Mouse (Mus musculus): Measurements from ENCODE around the gene Gm17026. TPM values are rescaled to one million over a fixed set of nuclear protein-coding genes. Genes with fewer than 3 reads are reported as not detected.
"Not testable (repeated sequence)": the region's sequence is repeated elsewhere in the genome, so short reads cannot be mapped to it uniquely, and the experiment has no call there.

Gm17026 gene
- total RNA-seq (2014; rRNA removed) (not detected in 2 replicates), polyA plus RNA-seq (2015; fragmentation: Nextera tagmentation; extraction: Ambion mirVana) (not detected in 2 replicates)

GRCm38 (mm10) chr14:42259948-42260347 is at the start of gene Gm17026:
Gene Gm17026, minus strand, starts transcription at chr14:42260048.
- not testable (repeated sequence) for H3K4me1 ChIP-seq (ENCODE audit: insufficient read depth); ATAC-seq; H3K27ac ChIP-seq (ENCODE audit: low read depth, low read length); H3K9me3 ChIP-seq (ENCODE audit: low read length); H3K4me2 ChIP-seq (ENCODE audit: low read depth); H3K4me3 ChIP-seq (ENCODE audit: low read depth, low read length); H3K9ac ChIP-seq; H3K27me3 ChIP-seq (ENCODE audit: insufficient read depth, low read length); DNase-seq; H3K36me3 ChIP-seq (ENCODE audit: insufficient read depth)
- WGBS: 80% methylated on average over 1 of the region's 3 CpGs

GRCm38 (mm10) chr14:42297258-42297657 is 37.4 kb upstream of the Gm17026 start, which contains the start of gene Gm9611:
Gene Gm9611, minus strand, starts transcription at chr14:42297358.
- H3K4me2 ChIP-seq (ENCODE audit: low read depth); H3K9me3 ChIP-seq (ENCODE audit: low read length); ATAC-seq; H3K4me3 ChIP-seq (ENCODE audit: low read depth, low read length); H3K4me1 ChIP-seq (ENCODE audit: insufficient read depth); H3K9ac ChIP-seq; H3K36me3 ChIP-seq (ENCODE audit: insufficient read depth); H3K27me3 ChIP-seq (ENCODE audit: insufficient read depth, low read length); DNase-seq; H3K27ac ChIP-seq (ENCODE audit: low read depth, low read length): not testable (repeated sequence)
- WGBS: no CpG with 5 or more reads among the region's 3 CpGs

- not testable (repeated sequence) for H3K27me3 ChIP-seq (ENCODE audit: insufficient read depth, low read length); H3K27ac ChIP-seq (ENCODE audit: low read depth, low read length); H3K4me1 ChIP-seq (ENCODE audit: insufficient read depth); ATAC-seq; H3K4me3 ChIP-seq (ENCODE audit: low read depth, low read length); H3K4me2 ChIP-seq (ENCODE audit: low read depth); H3K9me3 ChIP-seq (ENCODE audit: low read length); DNase-seq; H3K36me3 ChIP-seq (ENCODE audit: insufficient read depth); H3K9ac ChIP-seq
- 77% methylated on average over 8 of the region's 10 CpGs for WGBS
Observed at GRCm38 (mm10) chr14:42216766-42217537, 42.9 kb downstream of the Gm17026 start.

Small RNAs within 50 kb of the gene (microRNA-seq; reads per million reads assigned to microRNA genes)
- gene Gm25208: 0 reads per million in 2 experiments
- gene Gm25892: 0 reads per million in 2 experiments

Other genes starting within 250 kb of the Gm17026 start
- not detected in 2 replicates for gene Gm7951, start 142.7 kb downstream of the Gm17026 start, total RNA-seq (2014; rRNA removed)
- not detected in 2 replicates for gene Gm7951, start 142.7 kb downstream of the Gm17026 start, polyA plus RNA-seq (2015; fragmentation: Nextera tagmentation; extraction: Ambion mirVana)
- gene Gm17027, start 97.4 kb downstream of the Gm17026 start, total RNA-seq (2014; rRNA removed): not detected in 2 replicates
- not detected in 2 replicates for gene Gm17027, start 97.4 kb downstream of the Gm17026 start, polyA plus RNA-seq (2015; fragmentation: Nextera tagmentation; extraction: Ambion mirVana)
- not detected in 2 replicates for gene Gm3573, start 69.3 kb downstream of the Gm17026 start, total RNA-seq (2014; rRNA removed)
- gene Gm3573, start 69.3 kb downstream of the Gm17026 start, polyA plus RNA-seq (2015; fragmentation: Nextera tagmentation; extraction: Ambion mirVana): not detected in 2 replicates
- gene Gm9611, start 37.3 kb upstream of the Gm17026 start, total RNA-seq (2014; rRNA removed): not detected in 2 replicates
- gene Gm9611, start 37.3 kb upstream of the Gm17026 start, polyA plus RNA-seq (2015; fragmentation: Nextera tagmentation; extraction: Ambion mirVana): not detected in 2 replicates
- not detected in 2 replicates for gene Gm7995, start 50.2 kb upstream of the Gm17026 start, total RNA-seq (2014; rRNA removed)
- gene Gm7995, start 50.2 kb upstream of the Gm17026 start, polyA plus RNA-seq (2015; fragmentation: Nextera tagmentation; extraction: Ambion mirVana): not detected in 2 replicates
- not detected in 2 replicates for gene Gm8005, start 179.6 kb upstream of the Gm17026 start, total RNA-seq (2014; rRNA removed)
- not detected in 2 replicates for gene Gm8005, start 179.6 kb upstream of the Gm17026 start, polyA plus RNA-seq (2015; fragmentation: Nextera tagmentation; extraction: Ambion mirVana)
- gene Gm8011, start 203.8 kb upstream of the Gm17026 start, total RNA-seq (2014; rRNA removed): not detected in 2 replicates
- gene Gm8011, start 203.8 kb upstream of the Gm17026 start, polyA plus RNA-seq (2015; fragmentation: Nextera tagmentation; extraction: Ambion mirVana): not detected in 2 replicates
- not detected in 2 replicates for gene Gm8020, start 242.3 kb upstream of the Gm17026 start, total RNA-seq (2014; rRNA removed)
- not detected in 2 replicates for gene Gm8020, start 242.3 kb upstream of the Gm17026 start, polyA plus RNA-seq (2015; fragmentation: Nextera tagmentation; extraction: Ambion mirVana)